Mouse (Mus musculus) neural tube, embryonic 11.5 days (tissue): Measurements from ENCODE around the gene Cdk9. TPM values are rescaled to one million over a fixed set of nuclear protein-coding genes. Genes with fewer than 3 reads are reported as not detected.

Source experiments
- ATAC-seq: fragments of 200-750 bp; cut with Nextera tagmentation; 2 replicates; pipeline ENCODE4 v1.8.0; 2017; ENCODE audit warnings: moderate number of reproducible peaks, mild to moderate bottlenecking, moderate TSS enrichment, moderate library complexity; ENCODE audit not compliant: insufficient read depth, low FRiP score, low TSS enrichment
- DNase-seq: peaks from one replicate; pipeline ENCODE4 v3.0.0-alpha.2; 2015; ENCODE audit warnings: low spot score
- H3K27ac ChIP-seq: fragments of 300-500 bp; sonication (generic); 2 replicates; pipeline ENCODE4 v1.5.1; 2014; ENCODE audit warnings: low read depth, mild to moderate bottlenecking, low read length
- H3K27me3 ChIP-seq: fragments of 300-500 bp; sonication (generic); 2 replicates; pipeline ENCODE4 v1.6.1; 2014; ENCODE audit warnings: mild to moderate bottlenecking, low read length, mixed read lengths; ENCODE audit not compliant: control insufficient read depth, insufficient read depth
- H3K36me3 ChIP-seq: fragments of 300-500 bp; sonication (generic); 2 replicates; pipeline ENCODE4 v1.6.1; 2014; ENCODE audit warnings: mild to moderate bottlenecking, low read length, moderate library complexity, mixed read lengths; ENCODE audit not compliant: control insufficient read depth, insufficient read depth
- H3K4me1 ChIP-seq: fragments of 300-500 bp; sonication (generic); 2 replicates; pipeline ENCODE4 v1.6.1; 2014; ENCODE audit warnings: low read length, mixed read lengths; ENCODE audit not compliant: control insufficient read depth, insufficient read depth
- H3K4me2 ChIP-seq: fragments of 300-500 bp; sonication (generic); 2 replicates; pipeline ENCODE4 v1.6.1; 2014; ENCODE audit warnings: low read depth, mild to moderate bottlenecking, moderate library complexity
- H3K4me3 ChIP-seq: fragments of 300-500 bp; sonication (generic); 2 replicates; pipeline ENCODE4 v1.5.1; 2014; ENCODE audit warnings: low read depth, low read length
- H3K9ac ChIP-seq: fragments of 300-500 bp; sonication (generic); 2 replicates; pipeline ENCODE4 v1.6.1; 2014; ENCODE audit warnings: mild to moderate bottlenecking, low read length
- H3K9me3 ChIP-seq: fragments of 300-500 bp; sonication (generic); 2 replicates; pipeline ENCODE4 v1.6.1; 2016; ENCODE audit warnings: low read length; ENCODE audit not compliant: control insufficient read depth
- WGBS: fragments of 180-500 bp; shearing (Covaris S2); extraction: QIAGEN DNeasy Blood & Tissue Kit; methylation state at CpG from one replicate; pipeline ENCODE4 v1.1.7; 2014; 5-methylcytosine and 5-hydroxymethylcytosine counted together
- polyA plus RNA-seq: library from polyadenylated mRNA; unstranded; fragments of >200 nt; fragmentation: Nextera tagmentation; extraction: Ambion mirVana; gene quantifications from 2 replicates; pipeline ENCODE4 v1.2.1, GENCODE M21; 2014

Gene Cdk9
- polyA plus RNA-seq, 1 experiment from 2014 or later, result 84.6 TPM

DNA sequence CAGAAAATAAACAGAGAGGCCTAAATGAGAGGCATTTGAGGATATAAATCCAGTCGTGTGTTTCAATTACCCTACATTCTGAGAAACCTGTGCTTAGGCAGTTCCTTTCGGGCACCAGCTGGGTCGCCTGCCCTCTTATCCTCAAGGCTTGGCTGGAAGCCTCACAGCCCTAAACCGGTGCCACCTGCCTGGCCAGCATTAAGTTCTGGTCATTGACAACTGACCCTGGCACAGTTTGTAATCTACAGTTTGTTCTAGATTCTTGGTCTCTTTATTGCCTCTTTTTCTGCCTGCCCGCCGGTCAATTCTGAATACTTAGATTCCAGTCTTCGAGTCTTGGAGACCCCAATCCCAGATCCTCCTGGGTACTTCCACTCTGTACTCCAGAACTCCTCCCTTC is 19.6 kb downstream of the Cdk9 start:
- no peak for DNase-seq
- no peak for ATAC-seq
- no peak overlapping the region for H3K27ac ChIP-seq
- H3K4me1 ChIP-seq, result peaks cover 4% of the 10 kb centered on the region
- H3K36me3 ChIP-seq, result no peaks in the 10 kb centered on the region
- 24% methylated on average over 7 of the region's 7 CpGs for WGBS
- H3K27me3 ChIP-seq, result no peaks in the 10 kb centered on the region
- H3K4me3 ChIP-seq, result peak overlapping the region; percentile 66
- no peaks in the 10 kb centered on the region for H3K9me3 ChIP-seq
- peak overlapping the region; percentile 65 for H3K4me2 ChIP-seq
- peak overlapping the region; percentile 75 for H3K9ac ChIP-seq

DNA sequence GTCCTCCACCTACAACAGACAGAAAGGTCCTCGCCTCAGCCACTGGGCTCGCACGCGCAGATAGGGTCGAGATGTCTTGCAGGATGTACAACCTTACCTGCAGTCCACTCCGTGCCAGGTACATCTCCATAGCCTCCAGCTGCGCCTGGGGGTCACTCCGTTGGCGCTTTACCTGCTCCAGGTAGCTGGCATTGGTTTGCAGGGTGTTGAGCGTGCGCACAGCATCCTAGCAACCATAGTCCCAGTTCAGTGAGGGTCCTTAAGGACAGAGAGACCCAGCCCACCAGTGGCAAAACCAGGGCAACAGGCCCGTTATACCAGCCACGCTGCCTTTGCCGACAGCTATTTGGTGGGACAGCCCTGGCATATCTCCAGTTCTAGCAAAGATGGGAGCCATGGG is 20.4 kb downstream of the Cdk9 start:
- no peak overlapping the region for H3K9ac ChIP-seq
- ATAC-seq, result no peak
- no peak for DNase-seq
- H3K27me3 ChIP-seq, result no peaks in the 10 kb centered on the region
- H3K4me3 ChIP-seq, result no peak overlapping the region
- H3K4me2 ChIP-seq, result no peak overlapping the region
- no peak overlapping the region for H3K27ac ChIP-seq
- no peaks in the 10 kb centered on the region for H3K9me3 ChIP-seq
- peaks cover 4% of the 10 kb centered on the region for H3K4me1 ChIP-seq
- WGBS, result 95% methylated on average over 14 of the region's 14 CpGs
- no peaks in the 10 kb centered on the region for H3K36me3 ChIP-seq

GRCm38 (mm10) chr2:32691041-32691440 is 21.8 kb downstream of the Cdk9 start:
- ATAC-seq, result no peak

GRCm38 (mm10) chr2:32689420-32689819 is 23.5 kb downstream of the Cdk9 start:
- ATAC-seq (no peak), DNase-seq (peak; percentile 88)
- Histone ChIP-seq H3K9ac (no peak overlapping the region), H3K4me2 (no peak overlapping the region), H3K4me1 (peaks cover 4% of the 10 kb centered on the region), H3K27me3 (no peaks in the 10 kb centered on the region), H3K4me3 (no peak overlapping the region), H3K27ac (no peak overlapping the region), H3K36me3 (peaks cover 5% of the 10 kb centered on the region; the same call in 1 of the 2 replicates), H3K9me3 (no peaks in the 10 kb centered on the region)
- 22% methylated on average over 5 of the region's 5 CpGs for WGBS

More at GRCm38 (mm10) chr2:32691041-32691440, 21.8 kb downstream of the Cdk9 start:
- Histone ChIP-seq H3K27ac (no peak overlapping the region), H3K4me1 (peaks cover 4% of the 10 kb centered on the region), H3K4me2 (no peak overlapping the region), H3K9ac (no peak overlapping the region), H3K27me3 (no peaks in the 10 kb centered on the region), H3K36me3 (peaks cover 2% of the 10 kb centered on the region; the same call in 1 of the 2 replicates), H3K9me3 (no peaks in the 10 kb centered on the region), H3K4me3 (no peak overlapping the region)
- WGBS, result 87% methylated on average over 11 of the region's 11 CpGs
- no peak for DNase-seq

- no peak for DNase-seq
- no peak for ATAC-seq
- Histone ChIP-seq H3K36me3 (peaks cover 11% of the 10 kb centered on the region; the same call in 1 of the 2 replicates), H3K9ac (no peak overlapping the region), H3K4me3 (no peak overlapping the region), H3K27ac (no peak overlapping the region), H3K4me2 (no peak overlapping the region), H3K9me3 (no peaks in the 10 kb centered on the region), H3K27me3 (no peaks in the 10 kb centered on the region), H3K4me1 (no peaks in the 10 kb centered on the region)
- 88% methylated on average over 8 of the region's 8 CpGs for WGBS
These were observed 25.3 kb downstream of the Cdk9 start for GRCm38 (mm10) chr2:32687562-32687961.

DNA sequence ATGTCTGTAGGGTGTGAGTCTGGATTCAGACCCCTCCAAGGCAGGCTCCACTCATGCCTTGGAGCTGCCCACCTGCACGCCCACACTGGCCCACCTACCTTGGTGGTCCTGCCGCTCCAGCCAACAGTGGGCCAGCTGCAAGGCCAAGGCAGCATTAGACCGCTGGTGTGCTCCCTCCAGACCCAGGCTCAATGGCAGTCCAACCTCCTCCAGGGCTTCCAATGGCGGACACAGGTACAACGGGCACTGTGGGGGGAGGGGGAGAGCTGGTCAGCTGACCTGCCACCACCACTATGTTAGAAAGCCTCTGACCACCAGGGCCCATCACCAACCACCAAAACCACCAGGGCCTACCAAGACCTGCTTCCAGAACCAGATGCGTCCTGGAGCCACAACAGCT is 26.2 kb downstream of the Cdk9 start:
- Histone ChIP-seq H3K27me3 (no peaks in the 10 kb centered on the region), H3K4me3 (no peak overlapping the region), H3K4me1 (no peaks in the 10 kb centered on the region), H3K9me3 (no peaks in the 10 kb centered on the region), H3K4me2 (no peak overlapping the region), H3K27ac (no peak overlapping the region), H3K36me3 (peaks cover 11% of the 10 kb centered on the region; the same call in 1 of the 2 replicates), H3K9ac (no peak overlapping the region)
- no peak for DNase-seq
- 93% methylated on average over 6 of the region's 6 CpGs for WGBS
- ATAC-seq, result no peak

- peaks cover 11% of the 10 kb centered on the region; the same call in 1 of the 2 replicates for H3K36me3 ChIP-seq
- WGBS, result 92% methylated on average over 3 of the region's 3 CpGs
- no peak for ATAC-seq
These were observed 27.1 kb downstream of the Cdk9 start for GRCm38 (mm10) chr2:32685807-32686206.

GRCm38 (mm10) chr2:32684681-32685428 is 28.0 kb downstream of the Cdk9 start:
- 93% methylated on average over 15 of the region's 15 CpGs for WGBS
- no peak for ATAC-seq
- DNase-seq, result no peak
- Histone ChIP-seq H3K4me3 (no peak overlapping the region), H3K9ac (no peak overlapping the region), H3K4me2 (no peak overlapping the region), H3K27ac (no peak overlapping the region), H3K4me1 (no peaks in the 10 kb centered on the region), H3K36me3 (peaks cover 11% of the 10 kb centered on the region; the same call in 1 of the 2 replicates), H3K9me3 (no peaks in the 10 kb centered on the region), H3K27me3 (no peaks in the 10 kb centered on the region)

More at GRCm38 (mm10) chr2:32685807-32686206, 27.1 kb downstream of the Cdk9 start:
- Histone ChIP-seq H3K4me1 (no peaks in the 10 kb centered on the region), H3K9me3 (no peaks in the 10 kb centered on the region), H3K9ac (no peak overlapping the region), H3K4me2 (no peak overlapping the region), H3K27me3 (no peaks in the 10 kb centered on the region), H3K4me3 (no peak overlapping the region), H3K27ac (no peak overlapping the region)
- no peak for DNase-seq

DNA sequence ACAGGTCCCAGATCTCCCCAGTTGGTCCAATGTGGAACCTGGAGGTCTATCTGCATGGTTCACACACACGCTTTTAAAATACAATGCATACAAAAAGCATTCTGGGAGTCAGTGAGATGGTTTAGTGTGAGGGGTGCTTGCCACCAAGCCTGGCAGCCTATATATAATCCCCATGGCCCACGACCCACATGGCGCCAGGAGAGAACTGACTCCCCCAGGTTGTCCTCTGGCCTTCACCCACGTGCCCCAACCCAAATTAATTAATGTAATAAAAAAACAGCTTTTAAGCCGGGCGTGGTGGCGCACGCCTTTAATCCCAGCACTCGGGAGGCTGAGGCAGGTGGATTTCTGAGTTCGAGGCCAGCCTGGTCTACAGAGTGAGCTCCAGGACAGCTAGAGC is 29.2 kb downstream of the Cdk9 start:
- ATAC-seq (no peak), DNase-seq (no peak)
- Histone ChIP-seq H3K9ac (no peak overlapping the region), H3K4me2 (no peak overlapping the region), H3K27ac (no peak overlapping the region), H3K36me3 (peaks cover 11% of the 10 kb centered on the region; the same call in 1 of the 2 replicates), H3K27me3 (no peaks in the 10 kb centered on the region), H3K9me3 (no peaks in the 10 kb centered on the region), H3K4me3 (no peak overlapping the region), H3K4me1 (no peaks in the 10 kb centered on the region)
- WGBS, result 95% methylated on average over 10 of the region's 10 CpGs
